Mouse (Mus musculus): ENCODE data around the gene Arhgef3. TPM values are rescaled to one million over a fixed set of nuclear protein-coding genes. Genes with fewer than 3 reads are reported as not detected.

Arhgef3 gene
- total and polyA plus RNA-seq, 2 experiments from 2014 or later, result 16.8 to 19.8 TPM

DNA sequence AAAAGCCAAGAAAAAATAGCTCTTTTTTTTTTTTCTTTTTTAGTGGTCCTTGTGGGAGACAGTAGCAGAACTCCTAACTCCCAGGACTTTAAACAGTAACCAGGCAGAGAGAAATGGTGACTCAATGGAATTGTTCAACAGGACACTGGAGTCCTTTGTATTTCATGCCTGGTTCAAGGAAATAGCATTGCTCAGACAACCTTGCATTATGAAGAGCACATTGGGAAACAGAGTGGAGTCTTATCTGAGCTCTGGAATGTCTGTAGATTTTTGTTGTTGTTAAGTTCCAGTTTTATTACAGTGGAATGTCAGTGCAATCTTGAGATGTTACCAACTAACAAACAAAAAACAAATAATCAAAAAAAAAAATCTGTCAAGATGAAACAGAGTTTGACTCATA is 169.3 kb downstream of the Arhgef3 start:
- Histone ChIP-seq H3K4me1 (ENCODE audit: insufficient read depth, low read length) (no peaks in the 10 kb centered on the region), H3K4me2 (ENCODE audit: low read depth, low read length) (no peak overlapping the region), H3K9me3 (ENCODE audit: low read length) (no peaks in the 10 kb centered on the region), H3K27me3 (ENCODE audit: insufficient read depth, low read length) (no peaks in the 10 kb centered on the region), H3K27ac (no peak overlapping the region), H3K4me3 (ENCODE audit: low read length) (no peak overlapping the region), H3K36me3 (ENCODE audit: insufficient read depth, low read length) (no peaks in the 10 kb centered on the region), H3K9ac (replicated peaks; ENCODE audit: low read length) (no peak overlapping the region)
- ATAC-seq, result no peak
- no peak for TF ChIP-seq CTCF (IDR thresholded peaks at IDR 0.05; ENCODE audit: low read depth)
- DNase-seq (ENCODE audit: low spot score), result no peak

DNA sequence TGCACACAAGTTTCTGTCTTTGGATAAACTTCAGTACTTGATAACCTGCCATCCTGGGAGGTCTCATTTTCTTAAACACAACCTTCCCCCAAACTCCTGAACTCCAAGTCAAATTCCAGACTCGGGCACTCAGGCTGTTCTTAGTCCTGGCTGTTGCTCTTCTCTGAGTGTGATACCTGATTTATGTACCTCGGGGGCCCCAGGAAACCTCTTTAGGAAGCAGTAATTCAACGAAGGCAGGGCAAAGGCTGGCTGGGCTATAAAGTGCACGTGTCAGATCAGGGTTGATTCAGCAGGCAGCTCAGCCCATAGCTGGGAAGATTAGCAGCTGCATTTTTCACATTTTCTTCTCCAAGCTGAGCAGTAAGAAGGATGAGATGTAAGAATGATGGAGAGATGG is 171.5 kb downstream of the Arhgef3 start:
- no peak for TF ChIP-seq CTCF (IDR thresholded peaks at IDR 0.05; ENCODE audit: low read depth)
- WGBS, result 70% methylated on average over 4 of the region's 4 CpGs

DNA sequence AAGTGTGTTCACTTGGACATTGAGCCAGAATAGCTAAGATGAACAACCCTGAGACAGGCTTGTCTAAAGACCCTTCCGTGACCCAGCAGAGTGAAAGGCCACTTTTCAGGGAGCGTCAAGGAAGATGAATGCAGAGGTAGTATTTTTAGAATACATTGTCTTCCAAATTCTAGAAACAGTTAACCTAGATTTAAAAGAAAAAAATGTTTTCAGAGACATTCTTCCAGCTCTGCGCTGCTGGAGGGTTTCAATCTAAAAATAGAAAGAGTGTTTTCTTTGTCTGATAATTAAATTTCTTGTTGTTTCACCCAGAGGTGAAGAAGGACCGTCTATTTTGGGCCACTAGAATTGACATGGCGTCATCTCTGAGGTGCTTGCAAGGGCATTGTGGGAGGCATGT is 174.4 kb downstream of the Arhgef3 start:
- no peak for TF ChIP-seq CTCF (IDR thresholded peaks at IDR 0.05; ENCODE audit: low read depth)
- Histone ChIP-seq H3K9me3 (ENCODE audit: low read length) (no peaks in the 10 kb centered on the region), H3K9ac (replicated peaks; ENCODE audit: low read length) (no peak overlapping the region), H3K27me3 (ENCODE audit: insufficient read depth, low read length) (no peaks in the 10 kb centered on the region), H3K4me1 (ENCODE audit: insufficient read depth, low read length) (no peaks in the 10 kb centered on the region), H3K36me3 (ENCODE audit: insufficient read depth, low read length) (no peaks in the 10 kb centered on the region), H3K27ac (no peak overlapping the region), H3K4me3 (ENCODE audit: low read length) (no peak overlapping the region), H3K4me2 (ENCODE audit: low read depth, low read length) (no peak overlapping the region)
- ATAC-seq (no peak), DNase-seq (ENCODE audit: low spot score) (no peak)
- WGBS, result 64% methylated on average over 5 of the region's 5 CpGs

More for the DNA sequence above, 171.5 kb downstream of the Arhgef3 start:
- Histone ChIP-seq H3K27ac (no peak overlapping the region), H3K4me2 (ENCODE audit: low read depth, low read length) (no peak overlapping the region), H3K27me3 (ENCODE audit: insufficient read depth, low read length) (no peaks in the 10 kb centered on the region), H3K9me3 (ENCODE audit: low read length) (no peaks in the 10 kb centered on the region), H3K36me3 (ENCODE audit: insufficient read depth, low read length) (no peaks in the 10 kb centered on the region), H3K4me3 (ENCODE audit: low read length) (no peak overlapping the region), H3K4me1 (ENCODE audit: insufficient read depth, low read length) (no peaks in the 10 kb centered on the region), H3K9ac (replicated peaks; ENCODE audit: low read length) (no peak overlapping the region)
- ATAC-seq (no peak), DNase-seq (ENCODE audit: low spot score) (no peak)

DNA sequence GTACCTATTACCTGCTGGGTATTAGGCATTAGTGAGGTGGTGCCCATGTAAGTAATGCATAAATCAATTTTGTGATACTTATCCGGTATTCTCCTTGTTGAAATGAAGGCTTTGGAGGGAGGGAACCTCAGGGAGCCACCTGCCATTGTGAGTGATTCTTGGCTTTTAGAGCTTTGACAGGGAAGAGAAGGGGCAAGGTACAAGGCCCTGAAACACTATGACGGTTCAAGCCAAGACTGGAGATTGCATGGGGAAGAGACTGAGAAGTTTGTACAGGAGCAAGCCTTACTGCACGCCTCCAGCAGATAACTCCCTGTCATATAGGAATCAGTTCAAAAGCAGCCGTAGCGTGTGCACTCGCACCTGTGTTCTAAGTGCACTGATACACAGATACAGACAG is 177.4 kb downstream of the Arhgef3 start:
- no peaks in the 10 kb centered on the region for H3K36me3 ChIP-seq (ENCODE audit: insufficient read depth, low read length)
- no peaks in the 10 kb centered on the region for H3K4me1 ChIP-seq (ENCODE audit: insufficient read depth, low read length)
- H3K9me3 ChIP-seq (ENCODE audit: low read length), result no peaks in the 10 kb centered on the region
- no peak overlapping the region for H3K4me3 ChIP-seq (ENCODE audit: low read length)
- no peak overlapping the region for H3K9ac ChIP-seq (replicated peaks; ENCODE audit: low read length)
- H3K4me2 ChIP-seq (ENCODE audit: low read depth, low read length), result no peak overlapping the region
- ATAC-seq (no peak), DNase-seq (ENCODE audit: low spot score) (no peak)
- no peaks in the 10 kb centered on the region for H3K27me3 ChIP-seq (ENCODE audit: insufficient read depth, low read length)
- 85% methylated on average over 6 of the region's 6 CpGs for WGBS
- no peak for TF ChIP-seq CTCF (IDR thresholded peaks at IDR 0.05; ENCODE audit: low read depth)
- no peak overlapping the region for H3K27ac ChIP-seq

DNA sequence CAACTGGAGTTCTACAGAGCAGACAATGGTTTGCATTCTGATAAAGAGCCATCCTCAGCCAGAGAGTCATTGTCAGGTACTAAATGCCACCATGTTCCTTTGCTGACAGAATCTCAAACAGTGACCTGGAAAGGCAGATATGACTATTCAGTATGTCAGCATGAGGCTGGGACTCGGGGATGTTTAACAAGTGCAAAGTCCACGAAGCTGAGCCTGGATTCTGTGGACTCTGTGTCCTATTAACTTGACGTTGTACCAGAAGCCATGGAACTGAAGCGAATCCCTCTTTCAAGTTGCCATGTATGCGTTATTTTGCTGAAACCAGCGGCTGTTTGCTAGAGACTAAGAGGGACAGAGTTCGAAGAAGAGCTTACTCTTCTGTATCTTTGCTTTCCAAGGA is 181.1 kb downstream of the Arhgef3 start:
- no peak overlapping the region for H3K4me2 ChIP-seq (ENCODE audit: low read depth, low read length)
- no peak overlapping the region for H3K9ac ChIP-seq (replicated peaks; ENCODE audit: low read length)
- no peak for DNase-seq (ENCODE audit: low spot score)
- H3K9me3 ChIP-seq (ENCODE audit: low read length), result no peaks in the 10 kb centered on the region
- no peak for ATAC-seq
- 85% methylated on average over 7 of the region's 7 CpGs for WGBS
- no peak overlapping the region for H3K27ac ChIP-seq
- H3K36me3 ChIP-seq (ENCODE audit: insufficient read depth, low read length), result no peaks in the 10 kb centered on the region
- H3K27me3 ChIP-seq (ENCODE audit: insufficient read depth, low read length), result no peaks in the 10 kb centered on the region
- no peaks in the 10 kb centered on the region for H3K4me1 ChIP-seq (ENCODE audit: insufficient read depth, low read length)
- no peak for TF ChIP-seq CTCF (IDR thresholded peaks at IDR 0.05; ENCODE audit: low read depth)
- H3K4me3 ChIP-seq (ENCODE audit: low read length), result no peak overlapping the region

DNA sequence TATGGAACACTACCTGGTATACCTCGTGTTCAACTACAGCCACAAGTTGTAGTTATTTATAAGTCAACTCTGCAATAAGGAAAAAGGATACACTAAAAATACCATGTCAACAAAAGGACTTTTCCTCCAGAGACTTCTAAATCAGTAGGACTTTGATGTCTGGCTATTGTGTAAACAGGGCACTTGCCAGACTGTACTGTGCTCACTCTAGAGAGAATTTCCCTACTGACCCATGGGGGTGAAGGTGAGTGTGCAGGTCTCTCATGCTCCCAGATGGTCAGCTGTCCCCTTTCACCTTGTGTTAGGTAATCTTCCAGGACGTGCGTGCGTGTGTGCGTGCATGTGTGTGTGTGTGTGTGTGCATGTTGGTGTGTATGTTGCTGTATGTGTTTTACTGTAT is 182.3 kb downstream of the Arhgef3 start:
- no peak overlapping the region for H3K9ac ChIP-seq (replicated peaks; ENCODE audit: low read length)
- H3K27ac ChIP-seq, result no peak overlapping the region
- no peaks in the 10 kb centered on the region for H3K27me3 ChIP-seq (ENCODE audit: insufficient read depth, low read length)
- no peaks in the 10 kb centered on the region for H3K9me3 ChIP-seq (ENCODE audit: low read length)
- DNase-seq (ENCODE audit: low spot score), result no peak
- ATAC-seq, result no peak
- H3K4me3 ChIP-seq (ENCODE audit: low read length), result no peak overlapping the region
- TF ChIP-seq CTCF (IDR thresholded peaks at IDR 0.05; ENCODE audit: low read depth), result no peak
- no peaks in the 10 kb centered on the region for H3K4me1 ChIP-seq (ENCODE audit: insufficient read depth, low read length)
- WGBS, result 89% methylated on average over 5 of the region's 5 CpGs
- H3K36me3 ChIP-seq (ENCODE audit: insufficient read depth, low read length), result no peaks in the 10 kb centered on the region
- H3K4me2 ChIP-seq (ENCODE audit: low read depth, low read length), result no peak overlapping the region

DNA sequence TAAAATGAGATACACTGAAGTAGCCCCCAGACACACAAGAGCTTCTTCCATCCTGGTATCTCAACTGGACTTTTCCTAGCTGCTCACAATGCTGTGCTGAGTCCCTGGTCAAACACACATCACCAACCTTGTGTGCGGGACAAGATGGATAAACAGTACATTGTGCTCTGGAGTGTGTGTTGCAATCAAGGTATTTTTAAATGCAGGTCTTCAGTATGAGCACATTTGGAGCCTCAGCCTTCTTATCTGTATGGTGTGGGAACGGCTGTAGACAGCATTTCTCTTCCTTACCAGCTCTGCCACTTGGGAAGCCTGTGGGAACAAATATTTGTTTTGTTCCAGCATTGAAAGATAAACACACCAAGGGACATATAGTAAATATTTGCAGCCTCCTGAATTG is 184.2 kb downstream of the Arhgef3 start:
- 83% methylated on average over 2 of the region's 2 CpGs for WGBS
- Histone ChIP-seq H3K4me2 (ENCODE audit: low read depth, low read length) (no peak overlapping the region), H3K4me3 (ENCODE audit: low read length) (no peak overlapping the region), H3K27ac (no peak overlapping the region), H3K9me3 (ENCODE audit: low read length) (no peaks in the 10 kb centered on the region), H3K27me3 (ENCODE audit: insufficient read depth, low read length) (no peaks in the 10 kb centered on the region), H3K9ac (replicated peaks; ENCODE audit: low read length) (no peak overlapping the region), H3K4me1 (ENCODE audit: insufficient read depth, low read length) (no peaks in the 10 kb centered on the region), H3K36me3 (ENCODE audit: insufficient read depth, low read length) (no peaks in the 10 kb centered on the region)
- DNase-seq (ENCODE audit: low spot score) (no peak), ATAC-seq (no peak)
- TF ChIP-seq CTCF (IDR thresholded peaks at IDR 0.05; ENCODE audit: low read depth), result no peak

Data from hindbrain, postnatal 0 days (tissue).